Mouse (Mus musculus) kidney, postnatal 0 days (tissue): ENCODE data around the gene Rtn3. TPM values are rescaled to one million over a fixed set of nuclear protein-coding genes. Genes with fewer than 3 reads are reported as not detected.
"Not testable (repeated sequence)": the region's sequence is repeated elsewhere in the genome, so short reads cannot be mapped to it uniquely, and the experiment has no call there.

Source experiments
- ATAC-seq: fragments of 200-750 bp; cut with Nextera tagmentation; replicated peaks from 2 replicates; pipeline ENCODE4 v1.8.0; 2017; ENCODE audit warnings: low read depth, moderate number of reproducible peaks, moderate TSS enrichment, moderate library complexity; ENCODE audit not compliant: low FRiP score
- DNase-seq: peaks from one replicate; pipeline ENCODE4 v3.0.0-alpha.2; 2016; ENCODE audit warnings: low spot score
- H3K27ac ChIP-seq: fragments of 300-500 bp; sonication (generic); 2 replicates; pipeline ENCODE4 v1.5.1; 2014; ENCODE audit warnings: mild to moderate bottlenecking
- H3K27me3 ChIP-seq: fragments of 300-500 bp; sonication (generic); 2 replicates; pipeline ENCODE4 v1.6.1; 2014; ENCODE audit warnings: low read length, mixed read lengths; ENCODE audit not compliant: insufficient read depth
- H3K36me3 ChIP-seq: fragments of 300-500 bp; sonication (generic); 2 replicates; pipeline ENCODE4 v1.6.1; 2014; ENCODE audit warnings: low read length, mixed read lengths; ENCODE audit not compliant: insufficient read depth
- H3K4me1 ChIP-seq: fragments of 300-500 bp; sonication (generic); replicated peaks from 2 replicates; pipeline ENCODE4 v1.6.1; 2014; ENCODE audit warnings: antibody characterized with exemption, low read length, mixed read lengths; ENCODE audit not compliant: insufficient read depth
- H3K4me2 ChIP-seq: fragments of 300-500 bp; sonication (generic); 2 replicates; pipeline ENCODE4 v1.6.1; 2014; ENCODE audit warnings: mild to moderate bottlenecking, low read length, moderate library complexity, mixed read lengths
- H3K4me3 ChIP-seq: fragments of 300-500 bp; sonication (generic); replicated peaks from 2 replicates; pipeline ENCODE4 v1.5.1; 2014; ENCODE audit warnings: low read depth, low read length
- H3K9ac ChIP-seq: fragments of 300-500 bp; sonication (generic); 2 replicates; pipeline ENCODE4 v1.6.1; 2014; ENCODE audit warnings: low read depth, low read length
- H3K9me3 ChIP-seq: fragments of 300-500 bp; sonication (generic); replicated peaks from 2 replicates; pipeline ENCODE4 v1.6.1; 2016; ENCODE audit warnings: low read length, inconsistent platforms, mixed read lengths
- CTCF ChIP-seq: IDR thresholded peaks from 2 replicates; pipeline ENCODE4 v1.5.1; 2016; ENCODE audit warnings: antibody characterized with exemption, low read depth, mild to moderate bottlenecking, moderate library complexity
- WGBS: fragments of 180-500 bp; shearing (Covaris S2); extraction: QIAGEN DNeasy Blood & Tissue Kit; methylation state at CpG from one replicate; pipeline ENCODE4 v1.1.7; 2014; 5-methylcytosine and 5-hydroxymethylcytosine counted together
- polyA plus RNA-seq: library from polyadenylated mRNA; unstranded; fragments of >200 nt; fragmentation: Nextera tagmentation; extraction: Ambion mirVana; gene quantifications from 2 replicates; pipeline ENCODE4 v1.2.1, GENCODE M21; 2015

Gene Rtn3
- polyA plus RNA-seq, 1 experiment from 2014 or later = 195 TPM

DNA sequence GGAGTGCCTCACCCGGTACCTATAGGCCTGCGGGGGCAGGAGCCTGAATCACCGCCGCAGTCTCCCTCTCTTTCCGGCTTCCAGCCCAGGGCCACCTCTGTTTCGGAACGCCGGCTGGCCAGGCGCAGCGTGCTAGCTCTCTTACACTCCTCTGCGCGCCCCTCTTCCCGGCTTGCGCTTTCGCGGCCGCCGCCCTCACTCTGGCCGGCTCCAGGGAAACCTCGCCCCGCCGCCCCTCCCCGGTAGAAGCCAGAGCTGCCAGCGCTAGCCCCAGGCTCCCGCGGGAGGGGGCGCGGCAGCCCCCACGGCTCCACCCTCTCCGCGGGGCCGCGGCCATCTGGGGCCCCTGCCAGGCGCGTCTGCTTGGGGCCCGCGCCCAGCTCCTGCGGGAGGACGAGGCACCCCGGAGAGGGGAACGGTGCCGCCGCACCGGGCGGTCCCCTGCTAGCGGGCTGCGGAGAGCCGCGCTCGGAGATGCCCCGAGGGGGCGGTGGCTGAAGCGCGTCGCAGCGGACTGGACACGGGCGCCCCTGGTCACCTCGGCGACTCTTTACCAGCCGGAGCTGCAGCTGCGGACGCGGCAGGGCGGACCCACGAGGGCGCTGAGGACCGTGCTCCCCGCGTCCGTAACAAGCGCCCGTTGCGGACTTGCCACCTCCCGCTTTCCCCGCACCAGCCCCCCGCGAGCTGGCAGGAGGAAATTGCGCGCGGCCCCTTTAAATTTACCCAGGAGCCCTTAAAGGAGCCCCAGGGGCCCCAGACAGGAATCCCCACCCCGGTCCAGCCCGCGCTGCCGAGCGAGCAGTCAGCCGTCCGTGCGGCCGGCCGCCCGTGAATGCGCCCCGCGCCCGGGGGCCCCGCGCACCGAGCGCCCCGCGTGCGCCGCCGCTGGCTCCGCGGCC is 66.0 kb downstream of the Rtn3 start, which contains the start of gene 2700081O15Rik:
2700081O15Rik (plus strand) TSS at position 792 of the 902 bp plus-strand sequence.
- H3K4me3 ChIP-seq = peak within 1 kb of the TSS; percentile 82
- ATAC-seq (peak; percentile 43), DNase-seq (peak; percentile 83)
- no peaks in the 10 kb centered on the region for H3K9me3 ChIP-seq
- peak within 1 kb of the TSS; percentile 97 for H3K4me2 ChIP-seq
- H3K27me3 ChIP-seq = no peaks in the 10 kb centered on the region
- H3K9ac ChIP-seq = peak within 1 kb of the TSS; percentile 99
- no peak for TF ChIP-seq CTCF
- peak within 1 kb of the TSS; percentile 93 for H3K27ac ChIP-seq
- peaks cover 38% of the 10 kb centered on the region for H3K4me1 ChIP-seq
- peaks cover 14% of the 10 kb centered on the region; the same call in 1 of the 2 replicates for H3K36me3 ChIP-seq
- WGBS = under 1% methylated on average over 90 of the region's 107 CpGs

GRCm38 (mm10) chr19:7415916-7416833 is 66.9 kb downstream of the Rtn3 start:
- Histone ChIP-seq H3K9ac (peak overlapping the region; percentile 99), H3K27me3 (no peaks in the 10 kb centered on the region), H3K4me3 (peak overlapping the region; percentile 82), H3K9me3 (no peaks in the 10 kb centered on the region), H3K4me1 (peaks cover 29% of the 10 kb centered on the region), H3K36me3 (peaks cover 5% of the 10 kb centered on the region; the same call in 1 of the 2 replicates), H3K27ac (peak overlapping the region; percentile 93), H3K4me2 (peak overlapping the region; percentile 97)
- WGBS = 12% methylated on average over 22 of the region's 22 CpGs
- no peak for TF ChIP-seq CTCF
- no peak for ATAC-seq
- peak; percentile 76 for DNase-seq

- ATAC-seq (no peak), DNase-seq (no peak)
- Histone ChIP-seq H3K27me3 (no peaks in the 10 kb centered on the region), H3K4me2 (no peak overlapping the region), H3K9me3 (no peaks in the 10 kb centered on the region), H3K9ac (no peak overlapping the region), H3K4me3 (no peak overlapping the region), H3K36me3 (no peaks in the 10 kb centered on the region), H3K4me1 (peaks cover 16% of the 10 kb centered on the region), H3K27ac (no peak overlapping the region)
- no peak for TF ChIP-seq CTCF
- WGBS = 60% methylated on average over 2 of the region's 2 CpGs
These were observed 70.7 kb downstream of the Rtn3 start for GRCm38 (mm10) chr19:7412361-7412760.

GRCm38 (mm10) chr19:7404623-7405229 is 78.4 kb downstream of the Rtn3 start:
- no peaks in the 10 kb centered on the region for H3K4me1 ChIP-seq
- H3K9ac ChIP-seq = no peak overlapping the region
- no peaks in the 10 kb centered on the region for H3K27me3 ChIP-seq
- H3K36me3 ChIP-seq = no peaks in the 10 kb centered on the region
- 76% methylated on average over 9 of the region's 9 CpGs for WGBS
- no peak for DNase-seq
- no peak for TF ChIP-seq CTCF
- no peak overlapping the region for H3K4me2 ChIP-seq
- ATAC-seq = no peak
- H3K27ac ChIP-seq = no peak overlapping the region
- no peaks in the 10 kb centered on the region for H3K9me3 ChIP-seq
- no peak overlapping the region for H3K4me3 ChIP-seq

- no peaks in the 10 kb centered on the region for H3K4me1 ChIP-seq
- TF ChIP-seq CTCF = no peak
- 73% methylated on average over 11 of the region's 11 CpGs for WGBS
- no peak overlapping the region for H3K4me2 ChIP-seq
- H3K4me3 ChIP-seq = no peak overlapping the region
- H3K9me3 ChIP-seq = no peaks in the 10 kb centered on the region
- peak overlapping the region; percentile 51; the same call in 1 of the 2 replicates for H3K27ac ChIP-seq
- no peak for DNase-seq
- H3K27me3 ChIP-seq = no peaks in the 10 kb centered on the region
- H3K9ac ChIP-seq = no peak overlapping the region
- no peak for ATAC-seq
- H3K36me3 ChIP-seq = no peaks in the 10 kb centered on the region
These were observed 82.4 kb downstream of the Rtn3 start for GRCm38 (mm10) chr19:7400635-7401034.

- H3K4me1 ChIP-seq, H3K36me3 ChIP-seq, H3K27ac ChIP-seq, H3K4me3 ChIP-seq, H3K9ac ChIP-seq, H3K27me3 ChIP-seq, DNase-seq, ATAC-seq, H3K9me3 ChIP-seq, H3K4me2 ChIP-seq: not testable (repeated sequence)
- WGBS = 43% methylated on average over 24 of the region's 24 CpGs
These were observed 84.2 kb downstream of the Rtn3 start for GRCm38 (mm10) chr19:7398898-7399297.
